Mouse (Mus musculus) fat pad, adult 2 months (tissue): ENCODE measurements at regions not wholly inside any gene's neighbourhood (a gene's known extent, or its start where the extent isn't known, plus 50 kb on each side); places are given as distances from the start of the nearest gene placed in this dataset.
A peak's percentile ranks its signal among the peaks of the same experiment; 100 is the strongest.

Experiments
- DNase-seq: peaks from one replicate; pipeline ENCODE4 v3.0.0-alpha.2; 2011; ENCODE audit warnings: low read depth, low spot score; ENCODE audit errors: extremely low read depth

- no peak for DNase-seq
Measured at GRCm38 (mm10) chr10:66925553-66926127, 170.3 kb upstream of the Jmjd1c start.

GRCm38 (mm10) chr10:66927651-66928050 is 168.3 kb upstream of the Jmjd1c start:
- DNase-seq = no peak

GRCm38 (mm10) chr10:66928211-66928990 is 167.5 kb upstream of the Jmjd1c start:
- DNase-seq = no peak

- peak; percentile 94 for DNase-seq
Measured at GRCm38 (mm10) chr10:66930563-66930962, 165.4 kb upstream of the Jmjd1c start.

DNA sequence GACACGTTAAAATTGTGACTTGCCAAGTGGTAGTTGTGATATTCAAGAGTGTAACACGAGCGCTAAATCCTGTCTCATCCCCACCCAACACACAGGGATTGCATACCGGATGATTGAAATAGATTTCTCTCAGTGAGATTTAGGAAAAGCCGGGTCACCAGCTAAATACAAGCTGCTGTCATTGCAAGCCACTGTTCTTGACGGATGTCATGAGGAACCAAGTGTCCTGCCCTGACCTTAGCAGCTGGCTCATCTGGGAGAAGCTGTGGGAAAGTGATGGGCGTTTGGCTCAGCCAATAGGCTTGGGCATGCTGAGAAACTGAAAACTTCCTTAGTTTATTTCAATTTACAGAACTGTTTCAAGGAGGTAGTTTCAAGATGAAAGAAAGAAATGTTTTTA is 164.4 kb upstream of the Jmjd1c start:
- DNase-seq = no peak

- DNase-seq = no peak
Measured at GRCm38 (mm10) chr10:66932544-66932943, 163.4 kb upstream of the Jmjd1c start.

DNA sequence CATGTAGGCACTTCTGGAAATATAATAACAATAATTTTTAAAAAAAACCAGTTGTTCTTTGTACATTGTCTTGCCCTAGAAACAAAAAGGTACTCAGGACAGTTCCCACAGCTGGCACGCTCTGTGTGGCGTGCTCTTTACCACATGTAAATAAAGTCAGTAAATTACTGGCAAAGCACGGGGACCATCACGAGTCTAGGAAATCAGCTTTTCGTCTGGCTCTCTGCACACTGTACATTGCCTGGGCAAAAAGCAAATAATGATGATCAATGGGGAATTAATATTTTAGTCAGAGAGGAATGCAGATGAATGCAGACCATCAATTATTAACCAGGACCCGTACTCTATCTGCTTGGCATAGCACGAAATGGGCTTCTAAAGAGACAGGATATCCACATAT is 162.2 kb upstream of the Jmjd1c start:
- DNase-seq = no peak

- DNase-seq = no peak
Measured at GRCm38 (mm10) chr10:66935731-66936130, 160.2 kb upstream of the Jmjd1c start.

- DNase-seq = no peak
Measured at GRCm38 (mm10) chr10:66937116-66937515, 158.8 kb upstream of the Jmjd1c start.

DNA sequence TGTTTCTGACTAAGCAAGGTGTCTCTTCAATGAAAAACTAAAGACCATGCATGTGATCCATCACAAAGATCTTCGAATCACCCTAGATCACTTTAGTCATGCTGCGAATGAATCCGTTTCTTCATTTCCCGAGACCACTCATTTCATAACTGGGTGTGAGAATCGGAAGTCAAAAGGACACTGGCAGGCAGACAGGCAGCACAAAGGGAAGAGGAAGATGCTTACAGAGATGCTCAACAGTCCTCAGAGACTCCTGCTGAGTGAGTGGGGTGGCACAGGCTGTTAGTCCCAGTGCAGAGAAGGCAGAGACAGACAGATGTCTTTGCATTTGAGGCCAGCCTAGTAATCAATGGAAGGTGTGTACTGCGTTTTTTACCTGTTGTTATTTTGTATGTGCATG is 155.6 kb upstream of the Jmjd1c start:
- DNase-seq = no peak

DNA sequence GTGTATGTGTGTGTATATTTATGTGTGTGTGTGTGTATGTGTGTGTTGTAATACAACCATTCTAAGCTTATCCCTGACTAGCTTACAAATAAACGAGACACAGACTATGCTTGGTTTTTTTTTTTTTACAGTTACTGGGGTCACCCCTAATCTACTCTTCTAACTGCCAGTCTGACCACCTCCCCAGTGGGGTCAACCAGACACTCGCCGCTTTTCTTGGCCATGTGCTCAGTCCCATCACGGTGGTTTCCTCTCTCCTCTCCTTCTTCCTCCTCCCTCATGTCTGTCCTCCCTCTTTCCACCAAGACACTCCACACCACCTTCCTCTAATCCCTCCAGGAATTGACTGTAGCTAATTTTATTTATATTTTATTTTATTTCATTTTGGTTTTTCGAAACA is 155.0 kb upstream of the Jmjd1c start:
- DNase-seq = no peak

- DNase-seq = no peak
Measured at GRCm38 (mm10) chr10:66941974-66942373, 154.0 kb upstream of the Jmjd1c start.

DNA sequence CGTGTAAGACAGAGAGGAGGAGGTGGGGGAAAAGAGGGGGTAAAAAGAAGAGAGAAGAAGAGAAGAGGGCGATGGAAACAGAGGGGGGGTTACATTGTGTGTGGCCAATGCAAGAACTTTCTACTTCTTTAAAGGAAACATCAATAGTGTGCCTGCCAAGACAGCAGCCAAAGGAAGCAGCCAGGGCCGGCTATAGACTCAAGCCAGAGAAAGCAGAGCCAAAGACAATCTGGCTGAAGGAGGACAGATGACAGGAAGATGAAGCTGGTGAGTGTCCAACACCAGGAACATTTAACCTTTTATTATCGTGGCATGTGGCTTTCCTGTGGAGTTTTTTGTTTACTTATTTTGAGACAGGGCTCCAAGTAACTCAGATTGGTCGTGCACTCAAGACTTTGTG is 152.1 kb upstream of the Jmjd1c start:
- no peak for DNase-seq

- no peak for DNase-seq
Measured at GRCm38 (mm10) chr10:66946161-66946560, 149.8 kb upstream of the Jmjd1c start.

GRCm38 (mm10) chr10:66948329-66948728 is 147.6 kb upstream of the Jmjd1c start:
- no peak for DNase-seq

DNA sequence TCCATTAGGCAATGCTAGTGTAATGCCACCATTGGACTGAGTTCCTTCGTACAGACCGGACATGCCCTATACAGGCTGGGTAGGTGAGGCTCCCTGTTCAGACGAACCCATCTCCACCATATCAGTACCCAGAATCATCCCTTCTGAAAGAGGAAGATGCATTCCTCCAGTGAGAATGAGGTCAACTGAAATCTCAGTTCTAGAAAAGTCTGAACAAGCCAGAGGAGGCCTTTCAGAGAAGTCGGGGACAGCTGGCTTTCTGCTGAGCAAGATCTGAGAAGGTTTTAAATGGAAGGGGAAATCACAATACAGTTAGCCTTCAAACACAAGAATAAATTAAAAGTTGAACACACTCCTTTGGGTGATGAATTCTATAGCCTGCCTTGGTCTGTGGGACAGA is 145.5 kb upstream of the Jmjd1c start:
- DNase-seq = no peak

- DNase-seq = no peak
Measured at GRCm38 (mm10) chr10:66951231-66951822, 144.6 kb upstream of the Jmjd1c start.

GRCm38 (mm10) chr10:66951935-66952334 is 144.0 kb upstream of the Jmjd1c start:
- DNase-seq = no peak

GRCm38 (mm10) chr10:66953248-66953975 is 142.5 kb upstream of the Jmjd1c start:
- DNase-seq = peak; percentile 23

GRCm38 (mm10) chr10:66953976-66954505 is 141.9 kb upstream of the Jmjd1c start:
- no peak for DNase-seq

DNA sequence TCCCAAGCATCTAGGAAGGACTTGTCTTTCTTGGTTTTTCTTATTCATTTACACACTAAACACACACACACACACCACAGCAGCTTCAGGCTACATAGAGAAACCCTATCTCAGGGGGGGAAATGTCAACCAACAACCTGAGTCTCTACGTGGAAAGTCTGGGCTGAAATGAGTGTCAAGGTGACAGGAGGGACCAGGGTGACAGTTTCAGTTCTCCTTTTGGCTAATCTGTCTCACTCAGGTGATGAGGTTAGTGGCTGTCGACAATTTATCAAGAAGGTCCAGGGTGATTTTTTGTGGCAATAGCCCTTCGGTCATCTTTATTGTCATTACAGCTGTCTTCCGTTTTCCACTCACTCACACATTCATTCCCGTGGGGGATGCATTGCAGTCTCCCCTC is 140.5 kb upstream of the Jmjd1c start:
- no peak for DNase-seq
